Mouse (Mus musculus) heart, embryonic 11.5 days (tissue): ENCODE results near the gene Usb1. TPM values are rescaled to one million over a fixed set of nuclear protein-coding genes. Genes with fewer than 3 reads are reported as not detected.
A peak's percentile ranks its signal among the peaks of the same experiment; 100 is the strongest.
"Not testable (repeated sequence)": the region's sequence is repeated elsewhere in the genome, so short reads cannot be mapped to it uniquely, and the experiment has no call there.

Experiments
- ATAC-seq: fragments of 200-750 bp; cut with Nextera tagmentation; replicated peaks from 2 replicates; pipeline ENCODE4 v1.8.0; 2017; ENCODE audit warnings: moderate library complexity; ENCODE audit not compliant: insufficient number of reproducible peaks, low FRiP score, low TSS enrichment
- H3K27ac ChIP-seq: fragments of 300-500 bp; sonication (generic); 2 replicates; pipeline ENCODE4 v1.5.1; 2014; ENCODE audit warnings: mild to moderate bottlenecking, low read depth, low read length
- H3K27me3 ChIP-seq: fragments of 300-500 bp; sonication (generic); 2 replicates; pipeline ENCODE4 v1.6.1; 2014; ENCODE audit warnings: mild to moderate bottlenecking, low read length, mixed read lengths; ENCODE audit not compliant: control insufficient read depth, insufficient read depth
- H3K36me3 ChIP-seq: fragments of 300-500 bp; sonication (generic); 2 replicates; pipeline ENCODE4 v1.6.1; 2014; ENCODE audit warnings: mild to moderate bottlenecking, low read length, moderate library complexity, mixed read lengths; ENCODE audit not compliant: control insufficient read depth, insufficient read depth
- H3K4me1 ChIP-seq: fragments of 300-500 bp; sonication (generic); 2 replicates; pipeline ENCODE4 v1.6.1; 2014; ENCODE audit warnings: low read length; ENCODE audit not compliant: control insufficient read depth, insufficient read depth
- H3K4me2 ChIP-seq: fragments of 300-500 bp; sonication (generic); 2 replicates; pipeline ENCODE4 v1.6.1; 2014; ENCODE audit warnings: mild to moderate bottlenecking, moderate library complexity
- H3K4me3 ChIP-seq: fragments of 300-500 bp; sonication (generic); 2 replicates; pipeline ENCODE4 v1.5.1; 2014; ENCODE audit warnings: low read depth, low read length
- H3K9ac ChIP-seq: fragments of 300-500 bp; sonication (generic); 2 replicates; pipeline ENCODE4 v1.6.1; 2014; ENCODE audit warnings: mild to moderate bottlenecking, low read depth, low read length, moderate library complexity
- H3K9me3 ChIP-seq: fragments of 300-500 bp; sonication (generic); replicated peaks from 2 replicates; pipeline ENCODE4 v1.6.1; 2016; ENCODE audit warnings: low read length; ENCODE audit not compliant: control insufficient read depth
- WGBS: fragments of 180-500 bp; shearing (Covaris S2); extraction: QIAGEN DNeasy Blood & Tissue Kit; methylation state at CpG from one replicate; pipeline ENCODE4 v1.1.7; 2014; ENCODE audit not compliant: insufficient replicate concordance; 5-methylcytosine and 5-hydroxymethylcytosine counted together
- polyA plus RNA-seq: library from polyadenylated mRNA; unstranded; fragments of >200 nt; fragmentation: Nextera tagmentation; extraction: Ambion mirVana; gene quantifications from 2 replicates; pipeline ENCODE4 v1.2.1, GENCODE M21; 2014

Gene Usb1
- polyA plus RNA-seq, 1 experiment from 2014 or later: 26.3 TPM

DNA sequence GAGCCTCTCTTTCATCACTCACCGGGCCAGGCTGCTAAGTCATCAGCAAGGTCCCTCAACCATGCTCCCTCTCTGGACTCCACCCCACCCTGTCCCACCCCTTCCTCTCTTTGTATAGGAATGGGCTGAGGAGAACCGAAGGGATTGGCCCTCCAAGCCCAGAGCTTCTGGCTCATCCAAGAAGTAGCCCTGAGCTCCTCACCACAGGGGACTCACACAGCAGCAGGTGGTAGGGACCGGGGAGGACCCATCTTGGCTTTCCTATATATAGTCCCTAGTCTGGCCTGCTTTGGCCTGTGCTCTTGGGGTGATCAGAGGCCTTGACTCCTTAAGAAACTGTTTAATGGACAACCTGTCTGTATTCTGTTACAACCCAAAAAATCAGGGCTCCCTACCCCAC is 42.3 kb downstream of the Usb1 start:
- no peak overlapping the region for H3K27ac ChIP-seq
- H3K4me2 ChIP-seq: no peak overlapping the region
- WGBS: 68% methylated on average over 3 of the region's 3 CpGs
- H3K36me3 ChIP-seq: peaks cover 30% of the 10 kb centered on the region
- peaks cover 38% of the 10 kb centered on the region for H3K4me1 ChIP-seq
- no peak for ATAC-seq
- H3K4me3 ChIP-seq: no peak overlapping the region
- no peaks in the 10 kb centered on the region for H3K9me3 ChIP-seq
- no peak overlapping the region for H3K9ac ChIP-seq
- H3K27me3 ChIP-seq: no peaks in the 10 kb centered on the region

DNA sequence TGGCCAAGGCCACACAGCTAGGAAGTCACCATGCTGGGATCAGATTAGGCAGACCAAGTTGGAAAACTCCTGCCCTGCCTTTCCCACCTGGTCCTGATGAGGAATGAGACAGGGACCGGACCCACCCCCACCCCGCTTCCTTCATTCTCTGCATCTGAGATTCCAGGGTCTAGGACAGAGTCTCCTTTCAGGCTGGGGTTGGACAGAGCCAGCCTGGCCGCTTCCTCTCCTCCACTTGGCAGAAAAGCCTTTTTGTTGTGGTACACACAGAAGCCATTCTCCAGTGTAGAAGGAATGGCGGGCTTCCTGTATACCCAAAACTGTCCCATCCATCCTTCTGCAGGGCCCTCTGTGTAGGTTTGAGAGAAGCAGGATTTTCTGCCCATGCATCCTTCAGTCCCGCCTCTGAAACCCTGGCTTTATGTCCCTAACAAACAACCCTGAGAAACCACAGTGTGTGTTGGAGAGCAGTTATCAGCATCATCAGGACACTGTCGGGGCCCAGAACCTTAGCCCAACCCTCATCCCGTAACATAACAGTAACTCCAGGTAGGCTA is 43.4 kb downstream of the Usb1 start:
- Histone ChIP-seq H3K27ac (no peak overlapping the region), H3K27me3 (no peaks in the 10 kb centered on the region), H3K36me3 (peaks cover 21% of the 10 kb centered on the region), H3K9me3 (no peaks in the 10 kb centered on the region), H3K9ac (no peak overlapping the region), H3K4me2 (no peak overlapping the region), H3K4me1 (peaks cover 36% of the 10 kb centered on the region), H3K4me3 (no peak overlapping the region)
- no peak for ATAC-seq
- 77% methylated on average over 7 of the region's 7 CpGs for whole genome bisulfite sequencing

GRCm38 (mm10) chr8:95376309-95376999 is 44.4 kb downstream of the Usb1 start:
- 73% methylated on average over 12 of the region's 12 CpGs for WGBS
- Histone ChIP-seq H3K4me2 (no peak overlapping the region), H3K9me3 (no peaks in the 10 kb centered on the region), H3K4me1 (peaks cover 36% of the 10 kb centered on the region), H3K36me3 (peaks cover 17% of the 10 kb centered on the region), H3K9ac (no peak overlapping the region), H3K4me3 (no peak overlapping the region), H3K27me3 (no peaks in the 10 kb centered on the region), H3K27ac (no peak overlapping the region; the same call in 1 of the 2 replicates)
- no peak for ATAC-seq

GRCm38 (mm10) chr8:95377101-95377500 is 45.0 kb downstream of the Usb1 start:
- peak overlapping the region; percentile 56 for H3K9ac ChIP-seq
- no peak for ATAC-seq
- WGBS: 64% methylated on average over 4 of the region's 4 CpGs
- peak overlapping the region; percentile 83 for H3K27ac ChIP-seq
- H3K27me3 ChIP-seq: no peaks in the 10 kb centered on the region
- peaks cover 36% of the 10 kb centered on the region for H3K4me1 ChIP-seq
- peaks cover 12% of the 10 kb centered on the region for H3K36me3 ChIP-seq
- no peaks in the 10 kb centered on the region for H3K9me3 ChIP-seq
- H3K4me2 ChIP-seq: no peak overlapping the region
- no peak overlapping the region for H3K4me3 ChIP-seq

DNA sequence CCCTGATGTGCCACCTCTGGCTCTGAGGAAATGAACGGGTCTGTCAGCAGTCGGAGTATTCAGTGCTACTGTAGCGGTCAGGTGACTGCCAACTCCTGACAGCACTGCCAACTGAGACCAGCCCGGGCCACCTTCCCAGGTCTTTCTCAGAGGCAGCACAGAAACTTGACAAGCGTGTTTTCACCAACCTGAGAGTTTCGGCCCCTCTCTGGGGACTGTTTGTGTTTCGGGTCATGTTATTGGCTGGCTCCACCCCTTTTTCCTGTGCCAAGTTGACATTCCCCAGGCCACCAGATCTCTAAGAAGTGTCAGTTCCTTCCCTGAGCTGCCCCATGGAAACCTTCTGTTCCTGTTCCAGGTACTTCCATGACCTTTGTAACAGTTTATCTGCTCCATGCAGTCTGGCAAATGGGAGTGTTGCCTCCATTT is 45.8 kb downstream of the Usb1 start:
- Histone ChIP-seq H3K27ac (peak overlapping the region; percentile 83), H3K4me1 (peaks cover 34% of the 10 kb centered on the region), H3K4me3 (no peak overlapping the region), H3K9ac (no peak overlapping the region), H3K4me2 (peak overlapping the region; percentile 36), H3K36me3 (peaks cover 5% of the 10 kb centered on the region; the same call in 1 of the 2 replicates), H3K27me3 (no peaks in the 10 kb centered on the region), H3K9me3 (no peaks in the 10 kb centered on the region)
- WGBS: 11% methylated on average over 7 of the region's 7 CpGs
- peak; percentile 55; the same call in 1 of the 2 replicates for ATAC-seq

GRCm38 (mm10) chr8:95378928-95379327 is 46.8 kb downstream of the Usb1 start:
- not testable (repeated sequence) for H3K9ac ChIP-seq, H3K27ac ChIP-seq, H3K4me3 ChIP-seq, H3K9me3 ChIP-seq, ATAC-seq, H3K36me3 ChIP-seq, H3K4me2 ChIP-seq, H3K27me3 ChIP-seq
- peaks cover 24% of the 10 kb centered on the region for H3K4me1 ChIP-seq
- WGBS: 95% methylated on average over 11 of the region's 11 CpGs

DNA sequence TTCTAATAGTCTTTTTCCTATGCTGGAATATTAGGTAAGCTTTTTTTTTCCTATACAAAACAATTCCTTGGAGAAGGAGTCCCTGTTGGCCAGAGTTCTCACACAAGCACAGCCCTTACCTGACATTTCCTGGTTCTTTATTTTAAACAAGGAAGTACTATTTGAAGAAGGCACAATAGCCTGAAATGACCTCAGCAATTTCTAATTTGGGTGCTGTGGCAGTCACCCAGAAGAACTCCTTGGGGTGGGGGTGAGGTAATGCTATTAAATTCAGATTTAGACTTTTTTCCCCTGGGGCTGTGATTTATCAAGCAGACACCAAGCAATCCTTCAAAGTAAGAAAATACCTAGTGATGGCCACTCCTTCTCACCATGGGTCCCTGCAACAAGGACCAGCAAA is 48.9 kb downstream of the Usb1 start:
- Histone ChIP-seq H3K9me3 (no peaks in the 10 kb centered on the region), H3K9ac (no peak overlapping the region), H3K4me3 (no peak overlapping the region), H3K4me2 (no peak overlapping the region), H3K27ac (no peak overlapping the region), H3K36me3 (no peaks in the 10 kb centered on the region), H3K4me1 (peaks cover 23% of the 10 kb centered on the region), H3K27me3 (no peaks in the 10 kb centered on the region)
- ATAC-seq: no peak

GRCm38 (mm10) chr8:95381595-95381994 is 49.5 kb downstream of the Usb1 start:
- Histone ChIP-seq H3K4me3 (no peak overlapping the region), H3K36me3 (no peaks in the 10 kb centered on the region), H3K27me3 (no peaks in the 10 kb centered on the region), H3K9ac (no peak overlapping the region), H3K4me1 (peaks cover 17% of the 10 kb centered on the region), H3K27ac (no peak overlapping the region), H3K9me3 (no peaks in the 10 kb centered on the region), H3K4me2 (no peak overlapping the region)
- 76% methylated on average over 3 of the region's 3 CpGs for WGBS
- no peak for ATAC-seq

GRCm38 (mm10) chr8:95384501-95384900 is 52.4 kb downstream of the Usb1 start:
- no peak for ATAC-seq
- 86% methylated on average over 3 of the region's 3 CpGs for WGBS
- Histone ChIP-seq H3K9me3 (no peaks in the 10 kb centered on the region), H3K36me3 (no peaks in the 10 kb centered on the region), H3K27me3 (no peaks in the 10 kb centered on the region), H3K9ac (no peak overlapping the region), H3K27ac (no peak overlapping the region), H3K4me3 (no peak overlapping the region), H3K4me1 (no peaks in the 10 kb centered on the region), H3K4me2 (no peak overlapping the region)
